Mouse (Mus musculus): Measurements from ENCODE around the gene Gm20661.

The Gm20661 gene

DNA sequence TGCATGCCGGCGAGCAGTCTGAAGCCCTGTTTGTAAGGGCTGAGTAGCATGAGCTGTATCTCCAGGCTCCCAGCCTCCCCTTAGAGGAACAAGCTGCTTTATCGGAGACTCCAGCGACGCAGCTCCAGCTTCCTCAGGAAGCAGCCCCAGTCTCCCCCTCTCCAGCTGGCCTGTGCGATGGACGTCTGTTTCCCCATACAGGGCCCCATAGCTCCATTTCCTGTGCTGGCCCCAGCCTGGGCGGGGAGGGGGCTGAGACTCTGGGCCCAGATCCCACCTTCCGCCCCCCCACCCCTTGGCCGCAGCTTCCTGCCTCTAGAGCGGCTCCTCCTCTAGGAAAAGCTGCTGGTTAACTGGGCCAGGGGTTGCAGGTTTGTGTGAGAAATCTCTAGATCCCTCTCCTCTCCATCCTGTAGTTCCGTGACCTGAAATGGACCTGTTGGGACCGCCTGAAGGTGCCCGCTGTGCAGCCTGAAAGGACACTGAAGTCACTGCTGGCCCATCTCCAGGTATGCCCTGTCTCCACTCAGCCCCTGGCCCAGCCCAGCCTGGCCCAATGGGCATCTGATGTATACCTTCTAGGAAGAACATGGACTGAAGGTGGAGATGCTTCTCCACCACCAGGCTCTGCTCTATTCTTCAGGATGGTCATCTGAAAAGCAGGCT lies at the start of gene Gm20661:
Gene Gm20661 (plus strand): TSS at position 378 of the 666 bp plus-strand sequence.
- in situ Hi-C loops (cut with MseI, MboI), result no loop called here

DNA sequence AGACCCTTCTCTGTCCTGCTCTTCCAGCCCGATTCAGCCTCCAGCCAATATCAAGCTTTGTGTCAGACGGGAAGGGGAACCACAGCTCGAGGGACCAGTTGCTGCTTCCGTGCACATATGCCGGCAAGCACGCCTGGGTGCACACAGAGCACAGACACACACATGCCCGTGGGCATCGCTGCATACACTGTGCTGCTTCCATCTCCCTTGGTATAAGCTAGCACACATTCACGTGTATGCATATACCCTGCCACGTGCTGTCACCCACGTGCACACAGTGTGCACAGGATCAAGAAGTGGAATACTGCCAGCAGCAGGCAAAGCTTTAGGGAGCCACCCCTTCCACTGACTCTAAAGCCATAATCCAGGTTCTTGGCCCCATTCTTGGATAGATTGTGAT lies 48.7 kb upstream of the Gm20661 start:
- in situ Hi-C loops (cut with MseI, MboI), result no loop called here

DNA sequence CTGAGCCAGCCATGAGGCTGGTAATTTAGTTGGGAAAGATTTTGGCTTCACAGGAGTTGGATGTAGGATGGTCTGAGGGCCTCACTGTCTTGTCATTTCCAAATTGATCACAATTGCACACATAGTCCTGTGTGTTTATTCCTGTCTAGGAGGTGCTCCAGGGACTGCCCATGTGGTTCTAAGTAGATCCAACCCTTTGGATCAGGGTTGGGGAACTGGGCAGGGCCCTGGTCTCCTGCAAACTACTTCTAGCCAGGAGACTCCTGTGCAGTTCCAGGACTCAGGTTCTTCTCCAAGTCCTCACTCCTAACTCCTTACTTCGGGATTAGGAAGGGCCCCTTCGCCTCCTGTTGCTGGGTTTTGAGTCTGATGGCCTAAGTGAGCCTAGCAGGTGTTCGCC lies 47.5 kb upstream of the Gm20661 start, which contains the start of gene Camkv:
Gene Camkv (plus strand): TSS at position 301 of the 400 bp plus-strand sequence.
- in situ Hi-C loops (cut with MseI, MboI), result no loop called here

DNA sequence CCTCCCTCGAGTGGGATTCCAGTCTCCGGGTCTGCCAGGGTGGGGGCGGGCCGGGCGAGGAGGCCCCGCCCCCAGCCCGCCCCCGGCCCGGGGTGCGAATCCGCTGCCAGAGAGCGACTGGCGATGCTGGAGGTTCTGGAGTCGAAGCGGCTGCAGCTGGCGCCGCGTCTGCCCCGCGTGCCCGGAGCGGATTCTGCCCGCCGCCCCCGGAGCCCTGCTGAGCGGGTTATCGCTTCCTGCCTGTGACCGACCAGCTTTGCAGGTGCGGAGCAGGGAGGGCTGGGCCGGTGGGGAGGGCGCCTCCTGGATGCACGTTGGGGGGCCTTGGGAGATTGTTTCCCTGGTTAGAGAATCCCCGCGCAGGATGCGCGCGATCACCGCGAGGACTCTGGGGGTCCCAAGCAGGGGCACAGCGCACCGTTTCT lies 47.1 kb upstream of the Gm20661 start:
- in situ Hi-C loops (cut with MseI, MboI), result no loop called here

DNA sequence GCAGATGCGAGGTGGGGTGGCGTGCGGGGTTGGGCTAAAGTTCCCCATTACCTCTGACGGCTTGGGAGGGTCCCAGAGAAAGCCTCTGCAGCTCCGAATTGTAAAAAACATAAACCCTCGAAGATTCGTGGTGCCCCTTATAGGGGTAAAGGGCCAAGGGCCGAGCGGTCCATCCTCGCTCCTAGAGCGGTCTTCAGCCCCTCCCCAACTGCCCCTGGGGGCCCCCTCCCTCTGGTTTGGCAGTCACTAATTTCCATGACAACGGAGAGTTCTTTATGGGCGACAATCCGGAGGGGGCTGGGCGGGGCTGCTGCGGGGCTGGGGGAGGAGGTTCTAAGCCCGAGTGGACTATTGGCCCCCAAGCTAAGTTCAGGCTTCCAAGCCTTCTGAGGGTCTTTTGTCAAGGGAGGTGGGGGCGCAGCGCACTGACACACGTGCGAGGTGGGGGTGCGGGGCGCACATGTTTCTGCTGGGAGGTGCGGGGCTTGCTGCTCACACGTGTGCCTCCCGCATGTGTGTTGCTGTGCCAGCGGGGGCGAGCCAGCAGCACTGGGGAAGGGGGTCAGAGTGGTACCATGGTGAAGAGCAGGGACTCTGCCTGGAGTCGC lies 46.5 kb upstream of the Gm20661 start:
- in situ Hi-C loops (cut with MseI, MboI), result no loop called here

DNA sequence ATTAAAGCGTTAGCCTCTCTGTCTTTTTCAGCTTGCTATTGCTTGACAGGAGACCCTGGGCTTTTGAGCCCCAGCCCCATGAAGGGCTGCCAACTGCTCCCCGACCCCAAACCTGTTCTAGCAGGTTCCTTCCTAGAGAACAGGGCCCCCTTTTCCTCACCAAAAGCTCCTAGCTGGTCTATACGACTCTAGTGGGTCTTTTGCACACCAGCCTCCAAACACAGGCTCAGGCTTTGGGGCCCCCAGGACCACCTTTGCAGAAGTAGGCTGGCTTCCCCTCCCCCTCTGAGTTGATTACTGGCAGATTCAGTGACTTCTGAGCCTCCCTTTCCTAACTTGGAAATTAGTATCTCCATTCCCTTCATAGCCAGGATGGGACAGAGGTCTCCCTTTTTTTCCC lies 46.0 kb upstream of the Gm20661 start:
- in situ Hi-C loops (cut with MseI, MboI), result no loop called here

DNA sequence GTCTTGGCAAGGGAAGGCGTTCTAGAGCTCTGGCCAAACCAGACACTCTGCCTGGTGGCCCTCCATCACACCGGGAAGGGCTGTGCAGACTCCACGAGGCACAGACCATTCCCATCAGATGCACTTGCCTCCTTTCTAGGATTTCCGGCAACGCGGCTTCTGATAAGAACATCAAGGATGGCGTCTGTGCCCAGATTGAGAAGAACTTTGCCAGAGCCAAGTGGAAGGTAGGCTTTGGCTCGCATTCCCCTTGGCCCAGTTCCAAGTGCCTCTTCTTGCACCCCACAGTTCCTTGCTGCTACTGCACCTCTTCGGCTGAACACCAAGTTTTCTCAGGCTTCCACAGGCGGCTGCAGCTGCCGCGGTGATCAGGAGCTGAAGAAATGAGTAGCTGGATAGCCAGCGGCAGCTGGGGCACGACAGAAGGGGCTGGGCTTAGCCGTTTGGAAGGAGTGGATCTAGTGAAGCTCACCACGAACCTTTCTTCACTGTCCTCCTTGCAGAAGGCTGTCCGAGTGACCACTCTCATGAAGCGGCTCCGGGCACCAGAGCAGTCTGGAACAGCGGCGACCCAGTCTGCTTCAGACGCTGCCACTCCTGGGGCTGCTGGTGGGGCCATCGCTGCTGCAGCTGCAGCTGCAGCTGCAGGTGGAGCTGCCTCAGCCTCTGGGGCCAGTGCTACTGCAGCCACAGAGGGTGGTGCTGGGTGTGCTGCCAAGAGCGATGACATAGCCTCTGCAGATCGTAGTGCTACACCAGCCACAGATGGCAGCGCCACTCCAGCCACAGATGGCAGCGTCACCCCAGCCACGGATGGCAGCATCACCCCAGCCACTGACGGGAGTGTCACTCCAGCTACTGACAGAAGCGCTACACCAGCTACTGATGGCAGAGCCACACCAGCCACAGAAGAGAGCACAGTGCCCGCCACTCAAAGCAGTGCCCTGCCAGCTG lies 35.3 kb upstream of the Gm20661 start:
- in situ Hi-C loops (cut with MseI, MboI), result no loop called here

DNA sequence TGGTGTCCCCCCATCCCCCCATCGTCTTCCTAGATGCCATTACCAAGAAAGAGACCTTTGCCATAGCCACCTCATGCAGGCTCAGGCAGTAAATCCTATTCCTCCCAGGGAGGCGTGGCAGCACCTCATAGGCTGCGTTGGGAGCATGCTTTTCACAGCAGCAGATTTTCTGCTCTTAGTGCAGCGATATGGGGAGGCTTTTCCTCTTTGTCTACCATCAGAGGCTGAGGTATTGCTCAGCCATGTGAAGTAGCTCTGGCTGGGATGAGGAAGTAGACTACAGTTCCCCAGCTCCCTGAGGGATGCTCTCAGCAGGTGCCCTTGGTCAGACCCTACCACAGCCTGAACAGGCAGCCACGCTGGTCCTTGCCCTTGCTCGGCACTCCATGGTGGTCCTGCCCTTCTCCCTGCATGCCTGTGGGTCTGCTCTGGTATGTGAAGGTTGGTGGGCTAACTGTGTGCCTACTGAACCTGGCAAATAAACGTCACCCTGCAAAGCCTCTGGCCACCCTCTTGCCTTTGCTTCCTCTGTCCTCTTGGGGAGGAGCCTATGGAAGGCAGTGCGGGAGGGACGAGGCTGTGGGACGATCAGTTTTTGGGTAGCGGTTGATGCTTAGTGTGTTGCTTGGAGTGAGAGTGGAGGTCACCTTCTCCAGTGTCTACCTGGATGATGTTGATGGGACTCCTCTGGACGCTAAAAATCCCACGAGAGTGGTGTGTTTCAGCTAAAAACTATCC lies 33.5 kb upstream of the Gm20661 start:
- in situ Hi-C loops (cut with MseI, MboI), result no loop called here

DNA sequence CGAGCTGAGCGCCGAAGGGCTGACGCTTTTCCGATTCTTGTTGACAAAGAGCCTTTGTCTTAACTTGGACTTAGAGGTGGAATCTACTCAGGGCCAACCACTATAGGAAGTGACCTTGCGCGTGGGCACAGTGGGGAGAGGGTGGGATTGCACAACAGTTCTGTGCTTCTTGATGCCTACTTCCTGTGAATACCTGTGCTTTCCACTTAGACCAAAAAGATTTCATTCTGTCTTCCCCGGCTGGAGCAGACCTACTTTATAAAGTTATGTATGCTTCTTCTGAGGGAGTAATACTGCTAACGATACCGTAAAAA lies 33.0 kb upstream of the Gm20661 start, which contains the start of gene Traip:
Gene Traip (plus strand): TSS at position 215 of the 314 bp plus-strand sequence.
- in situ Hi-C loops (cut with MseI, MboI), result no loop called here

DNA sequence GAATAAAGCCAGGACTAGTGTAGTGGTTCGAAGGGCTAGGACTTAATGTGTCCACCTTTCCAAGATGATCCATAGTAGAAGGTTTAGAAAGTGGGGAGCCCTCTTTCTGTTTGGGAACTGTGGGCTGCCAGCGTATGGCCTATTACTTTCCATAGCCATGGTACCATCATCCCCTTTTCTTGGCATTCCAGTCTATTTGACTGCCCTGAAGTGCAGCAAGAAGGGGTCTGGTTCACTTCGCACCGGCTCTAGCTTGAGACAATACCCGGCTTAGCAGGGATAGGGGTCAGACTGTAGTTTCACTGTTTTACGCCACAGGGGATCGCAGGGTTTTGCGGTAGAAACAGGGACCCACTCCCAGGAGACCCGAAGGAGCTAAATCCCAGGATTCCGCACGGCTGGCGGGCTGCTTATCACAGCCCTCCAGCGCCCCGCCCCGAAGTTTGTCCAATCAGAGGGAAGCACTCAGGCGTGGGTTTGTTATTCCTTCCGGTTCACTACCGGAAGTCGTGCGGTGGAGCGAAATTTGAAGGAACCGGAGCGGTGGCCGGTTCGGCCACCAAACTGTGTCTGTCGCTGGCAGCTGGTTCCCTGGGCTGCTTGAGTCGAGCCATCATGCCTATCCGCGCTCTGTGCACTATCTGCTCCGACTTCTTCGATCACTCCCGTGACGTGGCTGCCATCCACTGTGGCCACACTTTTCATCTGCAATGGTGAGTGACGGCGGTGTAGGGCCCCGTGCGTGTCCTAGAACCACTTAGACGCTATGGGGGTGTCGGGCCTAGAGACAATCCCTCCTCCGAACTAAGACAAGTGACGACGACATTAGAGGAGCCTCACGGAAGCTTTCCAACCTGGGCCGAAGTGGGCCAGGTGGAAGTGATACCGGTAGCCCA lies 32.1 kb upstream of the Gm20661 start:
- in situ Hi-C loops (cut with MseI, MboI), result no loop called here

DNA sequence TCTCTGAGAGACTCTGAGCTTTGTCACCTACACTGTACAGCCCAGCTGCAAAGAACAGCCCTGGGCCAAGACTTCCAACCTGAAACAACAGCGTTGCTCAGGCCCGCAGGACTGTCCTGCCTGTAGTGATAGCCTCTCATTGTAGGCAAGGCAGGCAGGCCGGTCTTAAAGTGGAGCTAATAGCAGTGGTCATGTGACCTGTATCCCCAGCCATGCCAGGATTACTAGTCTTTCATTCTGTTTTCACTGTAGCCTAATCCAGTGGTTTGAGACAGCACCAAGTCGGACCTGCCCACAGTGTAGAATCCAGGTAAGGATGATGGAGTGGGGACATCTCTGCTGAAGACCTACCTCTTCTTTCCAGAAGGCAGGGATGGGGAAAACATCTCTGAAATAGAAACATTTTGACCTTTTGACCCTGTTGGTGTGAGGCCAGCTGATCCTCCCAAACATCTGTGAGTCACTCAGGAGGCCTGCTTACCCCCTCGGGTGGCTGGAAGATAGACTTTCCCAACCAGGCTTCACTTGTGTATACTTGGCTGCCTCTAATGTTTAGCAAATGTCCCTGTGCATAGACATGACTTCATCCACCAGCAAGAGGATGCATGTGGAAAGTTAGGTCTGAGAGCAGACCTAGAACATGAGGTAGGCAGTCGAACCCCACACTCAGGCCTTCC lies 27.1 kb upstream of the Gm20661 start:
- in situ Hi-C loops (cut with MseI, MboI), result no loop called here

DNA sequence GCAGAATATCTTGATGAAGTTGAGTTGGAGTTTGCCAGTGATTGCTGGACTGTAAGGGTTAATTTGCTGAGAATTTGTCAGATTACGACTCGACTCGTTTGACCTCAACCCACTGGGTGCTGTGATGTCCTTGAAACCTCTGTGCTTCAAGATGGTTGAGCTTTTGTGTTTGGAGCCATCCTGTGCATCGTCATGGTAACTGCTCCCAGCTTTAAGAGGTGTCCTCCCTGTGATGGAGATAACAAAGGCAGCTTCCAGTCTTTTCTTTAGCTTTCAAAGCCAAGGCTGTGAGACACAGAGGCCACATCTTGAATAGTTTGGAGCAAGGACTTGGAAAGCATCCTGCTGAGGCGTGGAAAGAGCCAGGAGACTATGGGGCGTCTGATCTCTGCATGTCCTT lies 25.7 kb upstream of the Gm20661 start:
- in situ Hi-C loops (cut with MseI, MboI), result no loop called here

DNA sequence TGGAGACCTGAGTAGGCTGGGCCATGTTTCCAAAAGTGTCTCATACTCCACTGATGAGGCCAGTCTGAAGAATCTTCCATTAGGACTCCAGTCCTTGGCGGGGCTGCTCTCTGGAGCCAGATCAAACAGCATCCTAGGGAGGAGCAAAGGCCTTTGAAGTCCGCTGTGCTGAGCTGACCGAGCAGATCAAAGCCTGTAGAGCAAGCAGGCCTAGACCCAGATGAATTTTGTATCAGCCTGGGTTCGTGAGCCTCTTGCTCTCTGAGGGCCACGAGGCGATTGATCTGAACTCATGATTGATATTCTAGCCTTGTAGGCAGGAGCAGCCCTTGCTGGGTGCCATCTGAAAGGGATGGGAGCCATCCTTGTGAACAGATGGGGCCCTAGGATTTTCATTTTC lies 23.0 kb upstream of the Gm20661 start:
- in situ Hi-C loops (cut with MseI, MboI), result no loop called here

DNA sequence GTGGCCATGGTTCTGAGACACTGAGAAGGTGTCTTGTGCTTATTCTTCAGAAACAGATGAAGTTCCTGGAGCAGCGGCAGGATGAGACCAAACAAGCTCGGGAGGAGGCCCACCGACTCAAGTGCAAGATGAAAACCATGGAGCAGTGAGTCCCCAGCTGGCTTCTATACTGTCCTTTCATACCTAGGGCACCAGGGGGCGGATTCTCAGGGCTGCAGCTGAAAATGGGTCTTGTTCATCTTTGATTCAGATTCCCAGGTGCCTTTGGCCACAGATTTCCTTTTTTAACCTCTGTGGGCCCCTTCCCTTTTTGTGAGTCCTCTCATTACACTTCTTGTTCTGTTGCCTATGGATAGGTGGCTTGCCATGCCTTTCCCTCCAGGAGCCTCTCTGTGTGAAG lies 21.9 kb upstream of the Gm20661 start:
- in situ Hi-C loops (cut with MseI, MboI), result no loop called here

DNA sequence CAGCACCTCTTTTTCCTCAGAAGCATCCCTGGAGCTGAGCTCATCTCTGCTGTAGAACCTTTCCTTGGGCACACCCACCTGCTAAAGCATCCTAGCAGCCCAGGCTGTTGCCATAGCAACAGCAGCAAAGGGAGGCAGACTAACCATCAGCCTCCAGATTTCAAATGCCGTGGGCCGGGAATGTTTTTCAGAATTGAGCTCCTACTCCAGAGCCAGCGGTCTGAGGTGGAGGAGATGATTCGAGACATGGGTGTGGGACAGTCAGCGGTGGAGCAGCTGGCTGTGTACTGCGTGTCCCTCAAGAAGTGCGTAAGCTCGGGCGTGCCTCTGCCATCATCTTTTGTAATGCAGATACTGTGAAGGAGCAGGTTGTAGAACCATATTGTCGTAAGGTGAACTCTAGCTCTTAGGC lies 21.5 kb upstream of the Gm20661 start:
- in situ Hi-C loops (cut with MseI, MboI), result no loop called here

DNA sequence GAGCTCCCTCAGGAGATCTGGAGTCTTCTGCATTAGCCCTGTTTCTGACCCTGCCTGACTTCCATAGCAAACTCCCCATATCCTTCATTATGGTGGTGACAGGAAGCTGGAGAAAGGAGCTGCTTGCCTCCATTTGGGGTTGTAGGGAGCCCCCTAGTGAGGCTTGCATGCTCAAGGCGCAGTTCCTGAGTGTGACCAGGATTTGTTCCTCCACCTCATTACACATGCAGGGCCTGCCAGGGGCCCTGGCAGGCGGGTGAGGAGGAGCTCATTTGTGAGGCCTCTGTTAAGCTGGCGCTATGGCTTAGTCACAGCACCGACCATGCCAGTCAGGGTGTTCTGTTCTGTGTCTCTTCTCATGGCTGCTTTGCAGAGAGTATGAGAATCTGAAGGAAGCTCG lies 21.0 kb upstream of the Gm20661 start:
- in situ Hi-C loops (cut with MseI, MboI), result no loop called here

DNA sequence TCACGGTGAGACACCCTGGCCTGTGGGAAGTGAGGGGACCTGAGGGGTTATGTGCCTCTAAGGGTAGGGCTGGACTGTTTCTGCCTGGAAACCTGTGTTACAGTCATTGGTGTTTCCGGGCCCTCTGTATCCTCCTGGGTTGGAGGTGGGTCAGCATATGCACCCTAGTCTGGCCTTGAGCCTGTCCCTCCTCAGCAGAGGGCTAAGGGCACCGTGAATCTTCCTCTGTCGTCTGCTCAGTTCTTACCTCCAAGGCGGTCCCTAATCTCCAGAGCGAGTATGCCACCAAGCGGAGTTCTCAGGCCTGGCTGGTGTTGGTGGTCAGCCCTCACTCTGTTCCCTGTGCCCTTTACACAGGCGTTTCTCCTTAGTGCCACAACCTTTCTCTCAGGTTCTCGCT lies 19.9 kb upstream of the Gm20661 start:
- in situ Hi-C loops (cut with MseI, MboI), result no loop called here

DNA sequence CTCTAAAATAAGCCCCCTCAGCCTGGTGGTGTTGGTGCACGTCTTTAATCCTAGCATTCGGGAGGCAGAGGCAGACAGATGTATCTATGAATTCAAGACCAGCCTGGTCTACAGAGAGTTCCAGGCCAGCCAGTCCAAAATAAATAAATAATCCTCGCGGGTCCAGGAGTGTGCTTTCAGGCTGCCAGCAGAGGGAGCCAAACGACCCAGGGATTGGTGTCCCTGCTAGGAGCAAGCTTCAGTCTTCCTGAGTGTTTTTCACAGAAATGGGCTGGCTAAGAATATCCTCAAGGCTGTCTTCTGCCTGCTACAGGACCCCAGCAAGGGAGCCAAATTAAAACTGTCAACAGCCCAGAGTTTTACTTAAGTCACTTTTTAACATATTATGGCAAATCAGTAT lies 19.2 kb upstream of the Gm20661 start:
- in situ Hi-C loops (cut with MseI, MboI), result no loop called here

DNA sequence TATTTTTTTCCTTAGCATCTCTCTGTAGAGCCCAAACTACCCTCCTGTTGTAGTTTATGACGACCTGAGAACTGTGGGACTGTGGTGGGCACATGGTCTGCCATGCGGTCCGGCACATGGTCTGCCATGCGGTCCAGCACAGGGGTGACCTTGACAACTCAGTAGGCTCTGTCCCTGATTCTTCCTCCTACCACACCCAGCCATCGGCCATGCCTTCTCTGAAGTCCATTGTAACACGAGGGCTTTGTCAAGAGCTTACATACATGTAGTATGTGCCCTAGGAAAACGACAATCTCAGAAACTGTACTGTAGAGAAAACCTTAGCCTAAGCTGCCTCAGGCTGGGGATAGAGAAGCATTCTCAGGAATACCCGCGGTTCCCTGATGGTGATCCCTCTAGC lies 18.2 kb upstream of the Gm20661 start:
- in situ Hi-C loops (cut with MseI, MboI), result no loop called here

DNA sequence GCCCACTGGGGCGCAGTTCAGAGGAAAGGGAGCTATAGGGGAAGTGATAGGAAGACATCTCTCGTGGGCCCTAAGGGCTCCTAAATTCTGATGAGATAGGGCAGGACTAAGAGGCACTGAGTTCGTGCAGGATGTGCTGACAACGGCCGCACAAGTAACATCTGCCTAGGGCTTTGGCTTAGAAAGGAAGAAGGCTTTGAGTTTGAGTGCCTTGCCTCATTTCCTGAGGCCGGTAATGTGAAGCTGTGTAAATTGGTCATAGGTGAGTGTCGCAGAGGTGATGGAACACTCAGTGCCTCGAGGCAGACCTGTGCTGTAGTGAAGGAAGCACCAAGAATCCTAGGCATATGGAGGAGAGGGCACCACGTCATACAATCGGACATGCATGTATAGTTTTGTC lies 16.2 kb upstream of the Gm20661 start:
- in situ Hi-C loops (cut with MseI, MboI), result no loop called here
